Mouse (Mus musculus) lung, adult 2 months (tissue): ENCODE measurements around the gene Sox5.

Experiments used
- CTCF ChIP-seq: fragments of 200-500 bp; IDR thresholded peaks from 2 replicates; pipeline ENCODE4 v1.5.1; 2011; ENCODE audit warnings: mild to moderate bottlenecking, low read length, control low read depth; ENCODE audit not compliant: insufficient read depth
- POLR2A ChIP-seq: fragments of 200-500 bp; IDR thresholded peaks from 2 replicates; pipeline ENCODE4 v1.6.1; 2011; ENCODE audit warnings: low read depth, mild to moderate bottlenecking, control low read depth, low read length, borderline replicate concordance; ENCODE audit errors: extremely low read depth

- TF ChIP-seq CTCF (no peak), POLR2A (no peak)
Measured at GRCm38 (mm10) chr6:144463274-144463673, 318.5 kb downstream of the Sox5 start.
